Mouse (Mus musculus) heart, embryonic 14.5 days (tissue): ENCODE data around the gene Disp1. TPM values are rescaled to one million over a fixed set of nuclear protein-coding genes. Genes with fewer than 3 reads are reported as not detected.
A peak's percentile ranks its signal among the peaks of the same experiment; 100 is the strongest.

ENCODE experiments used
- ATAC-seq: fragments of 200-750 bp; cut with Nextera tagmentation; 2 replicates; pipeline ENCODE4 v1.8.0; 2017; ENCODE audit warnings: low read depth, moderate TSS enrichment; ENCODE audit not compliant: insufficient number of reproducible peaks, insufficient read depth, low FRiP score
- H3K27ac ChIP-seq, 2 experiments: fragments of 200-500 bp in 1 of 2; fragments of 300-500 bp in 1 of 2; sonication (generic) in 1 of 2; replicated peaks in 1 of 2; 2 replicates each; pipeline ENCODE4 v1.5.1; 2012 to 2014; ENCODE audit warnings: low read depth in 2 of 2, low read length in 2 of 2, control low read depth in 1 of 2, mild to moderate bottlenecking in 1 of 2, mixed read lengths in 1 of 2; ENCODE audit not compliant: control insufficient read depth in 1 of 2, insufficient read depth in 1 of 2
- H3K27me3 ChIP-seq: fragments of 300-500 bp; sonication (generic); 2 replicates; pipeline ENCODE4 v1.6.1; 2014; ENCODE audit warnings: mild to moderate bottlenecking, low read length, control low read depth; ENCODE audit not compliant: control insufficient read depth, insufficient read depth
- H3K36me3 ChIP-seq: fragments of 300-500 bp; sonication (generic); 2 replicates; pipeline ENCODE4 v1.6.1; 2014; ENCODE audit warnings: mild to moderate bottlenecking, control low read depth, low read length, mixed read lengths; ENCODE audit not compliant: control insufficient read depth, insufficient read depth
- H3K4me1 ChIP-seq, 2 experiments: fragments of 200-500 bp in 1 of 2; fragments of 300-500 bp in 1 of 2; sonication (generic) in 1 of 2; 2 replicates each; pipeline ENCODE4 v1.6.1; 2012 to 2014; ENCODE audit warnings: low read length in 2 of 2, control low read depth in 1 of 2, mixed read lengths in 1 of 2; ENCODE audit not compliant: control insufficient read depth in 2 of 2, insufficient read depth in 2 of 2
- H3K4me2 ChIP-seq: fragments of 300-500 bp; sonication (generic); 2 replicates; pipeline ENCODE4 v1.6.1; 2014; ENCODE audit warnings: mild to moderate bottlenecking, low read length
- H3K4me3 ChIP-seq, 2 experiments: fragments of 200-500 bp in 1 of 2; fragments of 300-500 bp in 1 of 2; sonication (generic) in 1 of 2; 2 replicates each; pipeline ENCODE4 v1.5.1; 2012 to 2014; ENCODE audit warnings: low read length in 2 of 2, mild to moderate bottlenecking in 2 of 2, control low read depth in 1 of 2, low read depth in 1 of 2, moderate library complexity in 1 of 2; ENCODE audit not compliant: control insufficient read depth in 1 of 2, insufficient read depth in 1 of 2
- H3K9ac ChIP-seq: fragments of 300-500 bp; sonication (generic); 2 replicates; pipeline ENCODE4 v1.6.1; 2014; ENCODE audit warnings: mild to moderate bottlenecking, low read length
- H3K9me3 ChIP-seq: fragments of 300-500 bp; sonication (generic); 2 replicates; pipeline ENCODE4 v1.6.1; 2016; ENCODE audit warnings: low read length, control low read depth; ENCODE audit not compliant: control insufficient read depth
- WGBS: fragments of 180-500 bp; shearing (Covaris S2); extraction: QIAGEN DNeasy Blood & Tissue Kit; methylation state at CpG from one replicate; pipeline ENCODE4 v1.1.7; 2014; 5-methylcytosine and 5-hydroxymethylcytosine counted together
- polyA plus RNA-seq: library from polyadenylated mRNA; unstranded; fragments of >200 nt; fragmentation: Nextera tagmentation; extraction: Ambion mirVana; gene quantifications from 2 replicates; pipeline ENCODE4 v1.2.1, GENCODE M21; 2014

Disp1 gene
- polyA plus RNA-seq, 1 experiment from 2014 or later = 10.8 TPM

- 79% methylated on average over 5 of the region's 5 CpGs for WGBS
- H3K4me1 ChIP-seq = peaks cover 34 to 50% of the 10 kb centered on the region in 2 experiments
Measured at GRCm38 (mm10) chr1:183184681-183185080, 36.6 kb downstream of the Disp1 start.

GRCm38 (mm10) chr1:183183565-183183964, 37.8 kb downstream of the Disp1 start:
- H3K36me3 ChIP-seq = no peaks in the 10 kb centered on the region
- peak; percentile 45; the same call in 1 of the 2 replicates for ATAC-seq
- H3K9me3 ChIP-seq = no peaks in the 10 kb centered on the region
- H3K9ac ChIP-seq = peak overlapping the region; percentile 21; the same call in 1 of the 2 replicates
- peak overlapping the region; percentile 43 to 61; a peak in 3 of 4 replicates for H3K27ac ChIP-seq
- no peaks in the 10 kb centered on the region for H3K27me3 ChIP-seq
- WGBS = 22% methylated on average over 5 of the region's 5 CpGs
- peaks cover 26 to 47% of the 10 kb centered on the region in 2 experiments for H3K4me1 ChIP-seq
- H3K4me3 ChIP-seq = no peak overlapping the region
- H3K4me2 ChIP-seq = peak overlapping the region; percentile 40; the same call in 1 of the 2 replicates

More at GRCm38 (mm10) chr1:183184681-183185080, 36.6 kb downstream of the Disp1 start:
- no peak for ATAC-seq
- no peak overlapping the region for H3K9ac ChIP-seq
- no peaks in the 10 kb centered on the region for H3K27me3 ChIP-seq
- H3K27ac ChIP-seq = no peak overlapping the region
- no peak overlapping the region for H3K4me2 ChIP-seq
- H3K36me3 ChIP-seq = no peaks in the 10 kb centered on the region
- H3K4me3 ChIP-seq = no peak overlapping the region
- no peaks in the 10 kb centered on the region for H3K9me3 ChIP-seq

GRCm38 (mm10) chr1:183182641-183183414, 38.5 kb downstream of the Disp1 start:
- Histone ChIP-seq H3K27ac (peak overlapping the region; percentile 66 to 81), H3K4me3 (no peak overlapping the region), H3K9me3 (no peaks in the 10 kb centered on the region), H3K36me3 (no peaks in the 10 kb centered on the region), H3K27me3 (no peaks in the 10 kb centered on the region), H3K4me1 (peaks cover 27 to 44% of the 10 kb centered on the region in 2 experiments), H3K9ac (peak overlapping the region; percentile 13; the same call in 1 of the 2 replicates), H3K4me2 (peak overlapping the region; percentile 40)
- 23% methylated on average over 12 of the region's 12 CpGs for WGBS
- ATAC-seq = 0 out of 2 replicates have a peak, but pooled peaks have one; percentile 31

DNA sequence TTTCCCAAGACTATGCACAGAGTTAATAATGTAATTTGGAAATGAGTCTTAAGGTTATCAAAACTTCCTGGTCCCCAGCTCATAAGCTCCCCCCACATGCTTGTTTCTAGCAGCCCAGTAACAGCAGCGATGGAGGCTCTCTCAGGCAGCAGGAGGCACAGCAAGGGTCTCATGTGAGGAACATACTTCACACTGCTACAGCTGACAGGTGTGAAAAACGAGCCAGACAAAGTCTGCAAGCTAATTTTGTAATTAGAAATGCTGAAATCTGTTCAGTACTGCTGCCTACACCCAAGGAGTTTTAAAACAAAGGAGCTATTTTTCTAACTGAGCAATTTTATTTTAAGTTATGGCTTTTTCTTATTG, 40.3 kb downstream of the Disp1 start:
- H3K27ac ChIP-seq = peak overlapping the region; percentile 22 to 29; a peak in 1 of 4 replicates
- WGBS = 24% methylated on average over 2 of the region's 2 CpGs

DNA sequence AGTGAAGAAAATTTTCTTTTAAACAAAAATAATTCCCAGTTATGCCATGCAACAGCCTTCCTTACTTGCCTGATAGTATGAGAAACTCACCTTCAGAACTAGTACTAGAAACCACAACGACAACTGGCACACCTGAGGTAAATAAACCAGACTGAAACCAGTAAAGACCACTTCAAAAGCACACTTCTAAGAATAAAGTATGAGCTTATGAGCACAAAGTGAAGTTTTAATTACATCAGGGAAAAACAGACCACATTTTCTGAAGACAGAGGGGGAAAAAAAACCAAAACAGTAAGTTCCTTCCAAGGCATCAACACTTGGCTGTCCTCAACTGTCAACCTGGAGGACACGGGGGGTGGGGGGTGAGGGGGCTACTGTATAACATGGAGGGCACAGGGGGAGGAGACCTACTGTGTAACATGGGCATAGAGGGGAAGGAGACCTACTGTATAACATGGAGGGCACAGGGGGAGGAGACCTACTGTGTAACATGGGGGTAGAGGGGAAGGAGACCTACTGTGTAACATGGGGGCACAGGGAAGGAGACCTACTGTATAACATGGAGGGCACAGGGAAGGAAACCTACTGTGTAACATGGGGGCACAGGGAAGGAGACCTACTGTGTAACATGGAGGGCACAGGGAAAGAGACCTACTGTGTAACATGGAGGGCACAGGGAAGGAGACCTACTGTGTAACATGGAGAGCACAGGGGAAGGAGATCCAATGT, 40.9 kb downstream of the Disp1 start:
- Histone ChIP-seq H3K4me1 (peaks cover 22 to 34% of the 10 kb centered on the region in 2 experiments), H3K27ac (peak overlapping the region; percentile 22 to 29; a peak in 1 of 4 replicates), H3K9me3 (no peaks in the 10 kb centered on the region)

More for the DNA sequence above, 40.3 kb downstream of the Disp1 start:
- no peak overlapping the region for H3K4me2 ChIP-seq
- H3K27me3 ChIP-seq = no peaks in the 10 kb centered on the region
- no peaks in the 10 kb centered on the region for H3K36me3 ChIP-seq
- no peaks in the 10 kb centered on the region for H3K9me3 ChIP-seq
- H3K4me3 ChIP-seq = no peak overlapping the region
- no peak for ATAC-seq
- no peak overlapping the region for H3K9ac ChIP-seq
- H3K4me1 ChIP-seq = peaks cover 22 to 34% of the 10 kb centered on the region in 2 experiments

GRCm38 (mm10) chr1:183179316-183179715, 42.0 kb downstream of the Disp1 start:
- WGBS = 88% methylated on average over 5 of the region's 5 CpGs
- ATAC-seq = no peak

More for the DNA sequence above, 40.9 kb downstream of the Disp1 start:
- 82% methylated on average over 2 of the region's 2 CpGs for WGBS
- Histone ChIP-seq H3K4me2 (no peak overlapping the region), H3K36me3 (no peaks in the 10 kb centered on the region), H3K9ac (no peak overlapping the region), H3K4me3 (no peak overlapping the region), H3K27me3 (no peaks in the 10 kb centered on the region)
- ATAC-seq = no peak

GRCm38 (mm10) chr1:183175236-183175635, 46.1 kb downstream of the Disp1 start:
- WGBS = 88% methylated on average over 8 of the region's 8 CpGs
- Histone ChIP-seq H3K4me3 (no peak overlapping the region), H3K9ac (no peak overlapping the region), H3K27ac (no peak overlapping the region), H3K36me3 (no peaks in the 10 kb centered on the region), H3K27me3 (no peaks in the 10 kb centered on the region), H3K4me1 (peaks cover 3 to 13% of the 10 kb centered on the region in 2 experiments; a peak in 3 of 4 replicates), H3K4me2 (no peak overlapping the region), H3K9me3 (no peaks in the 10 kb centered on the region)
- ATAC-seq = no peak

More at GRCm38 (mm10) chr1:183179316-183179715, 42.0 kb downstream of the Disp1 start:
- Histone ChIP-seq H3K36me3 (no peaks in the 10 kb centered on the region), H3K4me1 (peaks cover 18 to 34% of the 10 kb centered on the region in 2 experiments), H3K27ac (peak overlapping the region in 1 of 2 experiments; percentile 29; a peak in 1 of 4 replicates), H3K4me2 (no peak overlapping the region), H3K9me3 (no peaks in the 10 kb centered on the region), H3K27me3 (no peaks in the 10 kb centered on the region), H3K4me3 (no peak overlapping the region), H3K9ac (no peak overlapping the region)
